Comparison of ENCODE assay signal across 7 mouse cellular contexts in the genomic region with DNA sequence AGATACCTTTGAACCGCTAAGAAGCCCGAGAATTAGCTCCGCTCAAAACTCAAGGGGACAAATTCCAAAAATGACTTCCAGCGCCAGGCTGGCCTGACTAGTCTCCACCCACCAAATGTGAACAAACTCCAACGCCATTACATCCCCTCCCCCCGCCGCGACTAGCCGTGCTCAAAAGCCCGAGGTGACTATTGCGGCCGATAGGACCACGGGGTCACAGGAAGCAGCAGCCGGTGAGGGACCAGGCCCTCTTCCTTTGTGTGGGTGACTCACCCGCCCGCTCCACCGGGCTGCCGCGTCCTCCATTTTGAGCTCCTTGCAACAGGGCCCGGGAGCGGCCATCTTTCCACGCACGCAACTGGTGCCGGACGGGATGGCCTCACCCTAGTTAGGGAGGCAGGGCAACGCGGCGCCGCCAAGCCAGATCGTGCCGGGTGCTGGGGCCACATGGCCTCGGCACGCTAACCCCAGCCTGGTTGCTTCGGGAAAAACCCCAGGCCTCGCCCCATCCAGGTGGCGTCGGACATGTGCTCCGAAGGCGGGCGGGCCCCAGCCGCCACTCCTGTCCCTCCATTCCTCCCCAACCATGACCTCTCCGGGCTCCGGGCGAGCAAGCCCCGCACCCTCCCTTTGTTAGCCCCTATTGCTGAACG. TPM values are rescaled to one million over a fixed set of nuclear protein-coding genes. Genes with fewer than 3 reads are reported as not detected.
A peak's percentile ranks its signal among the peaks of the same experiment; 100 is the strongest.
DNase-seq lines count a peak whose midpoint lies in the region; ATAC-seq and TF ChIP-seq lines count a peak whose summit lies in the region.

No protein-coding gene starts in this region.

- peaks cover 21% of the 10 kb centered on the region for H3K36me3 ChIP-seq in intestine, postnatal 0 days (ENCODE audit: control insufficient read depth, insufficient read depth)
- peaks cover 11% of the 10 kb centered on the region; the same call in 1 of the 2 replicates for H3K36me3 ChIP-seq in limb, embryonic 11.5 days (ENCODE audit: control insufficient read depth, insufficient read depth, low read length)
- H3K36me3 ChIP-seq in midbrain, embryonic 13.5 days, result peaks cover 36% of the 10 kb centered on the region
- peaks cover 35% of the 10 kb centered on the region for H3K36me3 ChIP-seq in small intestine, adult 2 months (ENCODE audit: control insufficient read depth, insufficient read depth, low read length)

- no peaks in the 10 kb centered on the region for H3K9me3 ChIP-seq in intestine, postnatal 0 days (ENCODE audit: control insufficient read depth)
- no peaks in the 10 kb centered on the region for H3K9me3 ChIP-seq in limb, embryonic 11.5 days (ENCODE audit: control insufficient read depth, low read length)
- H3K9me3 ChIP-seq in midbrain, embryonic 13.5 days, result no peaks in the 10 kb centered on the region

- peak overlapping the region; percentile 97 for H3K27ac ChIP-seq in intestine, postnatal 0 days (ENCODE audit: low read depth, low read length)
- peak overlapping the region; percentile 96 for H3K27ac ChIP-seq in limb, embryonic 11.5 days (replicated peaks; ENCODE audit: low read depth, low read length)
- H3K27ac ChIP-seq in midbrain, embryonic 13.5 days, result peak overlapping the region; percentile 96
- H3K27ac ChIP-seq in small intestine, adult 2 months (ENCODE audit: insufficient read depth, low read depth, low read length), result peak overlapping the region; percentile 98

- peak; percentile 52 for ATAC-seq in intestine, postnatal 0 days
- peak; percentile 31 for ATAC-seq in limb, embryonic 11.5 days (ENCODE audit: insufficient number of reproducible peaks, low FRiP score, low TSS enrichment, low read depth)
- peak; percentile 29 for ATAC-seq in midbrain, embryonic 13.5 days

- DNase-seq in adrenal gland, adult 18-20 months (ENCODE audit: low spot score in 2 of 2), result peak; percentile 75
- DNase-seq in embryo, embryonic 11 days, result peak; percentile 82
- peak; percentile 73 to 82 for DNase-seq in gastrocnemius, postnatal 4 days (ENCODE audit: low spot score in 2 of 2)
- DNase-seq in limb, embryonic 11.5 days (ENCODE audit: low spot score), result peak; percentile 85

- no peak for TF ChIP-seq CTCF in intestine, postnatal 0 days (IDR thresholded peaks at IDR 0.05; ENCODE audit: low read depth)
- no peak for TF ChIP-seq CTCF in small intestine, adult 2 months (IDR thresholded peaks at IDR 0.05; ENCODE audit: extremely low read depth, insufficient read length, insufficient replicate concordance, low read depth, low read length)

- peak overlapping the region; percentile 98 for H3K4me3 ChIP-seq in intestine, postnatal 0 days (ENCODE audit: low read depth, low read length)
- peak overlapping the region; percentile 99 for H3K4me3 ChIP-seq in limb, embryonic 11.5 days (ENCODE audit: low read depth, low read length)
- H3K4me3 ChIP-seq in midbrain, embryonic 13.5 days (replicated peaks), result peak overlapping the region; percentile 81
- H3K4me3 ChIP-seq in small intestine, adult 2 months (ENCODE audit: low read depth, low read length), result peak overlapping the region; percentile 98

- H3K4me1 ChIP-seq in intestine, postnatal 0 days (replicated peaks; ENCODE audit: control insufficient read depth, insufficient read depth, low read length), result no peaks in the 10 kb centered on the region
- H3K4me1 ChIP-seq in limb, embryonic 11.5 days (ENCODE audit: control insufficient read depth, insufficient read depth, low read length), result 0 out of 2 replicates have a peak, but pooled peaks cover 2% of the 10 kb centered on the region
- H3K4me1 ChIP-seq in midbrain, embryonic 13.5 days (replicated peaks), result peaks cover 36% of the 10 kb centered on the region
- H3K4me1 ChIP-seq in small intestine, adult 2 months (ENCODE audit: control insufficient read depth, insufficient read depth, insufficient read length, low read length), result peaks cover 3% of the 10 kb centered on the region; the same call in 1 of the 2 replicates

- no peaks in the 10 kb centered on the region for H3K27me3 ChIP-seq in intestine, postnatal 0 days (replicated peaks; ENCODE audit: control insufficient read depth, insufficient read depth, low read length)
- no peaks in the 10 kb centered on the region for H3K27me3 ChIP-seq in limb, embryonic 11.5 days (ENCODE audit: control insufficient read depth, insufficient read depth, low read length)
- H3K27me3 ChIP-seq in midbrain, embryonic 13.5 days, result no peaks in the 10 kb centered on the region
- H3K27me3 ChIP-seq in small intestine, adult 2 months (ENCODE audit: control insufficient read depth, insufficient read depth, low read length), result no peaks in the 10 kb centered on the region

- TF ChIP-seq POLR2A in small intestine, adult 2 months (IDR thresholded peaks at IDR 0.05; ENCODE audit: low read depth, low read length), result peak; percentile 33; the same call in 1 of the 2 replicates

- WGBS in intestine, postnatal 0 days, result under 1% methylated on average over 46 of the region's 46 CpGs
- 0% methylated on average over 46 of the region's 46 CpGs for WGBS in limb, embryonic 11.5 days
- WGBS in midbrain, embryonic 13.5 days, result under 1% methylated on average over 46 of the region's 46 CpGs
- WGBS in small intestine, adult 2 months, result under 1% methylated on average over 46 of the region's 46 CpGs

- peak overlapping the region; percentile 99 for H3K9ac ChIP-seq in intestine, postnatal 0 days (ENCODE audit: low read depth, low read length)
- peak overlapping the region; percentile 99 for H3K9ac ChIP-seq in limb, embryonic 11.5 days (ENCODE audit: low read length)
- peak overlapping the region; percentile 97 for H3K9ac ChIP-seq in midbrain, embryonic 13.5 days (replicated peaks)

- peak overlapping the region; percentile 67 for H3K4me2 ChIP-seq in intestine, postnatal 0 days (replicated peaks; ENCODE audit: low read depth)
- peak overlapping the region; percentile 56 for H3K4me2 ChIP-seq in limb, embryonic 11.5 days (ENCODE audit: low read depth, severe bottlenecking)
- peak overlapping the region; percentile 74 for H3K4me2 ChIP-seq in midbrain, embryonic 13.5 days (replicated peaks)

RNA-seq across cellular contexts. Expression of a gene that starts 8.1 kb away (rescaled TPM):
- total RNA-seq in adrenal gland, adult 18-20 months (2021), result 1,000 to 10,000 TPM; 6,346 to 6,879 TPM
- total RNA-seq in gastrocnemius, postnatal 4 days (2021), result 1,000 to 10,000 TPM; 5,472 to 6,062 TPM
- polyA plus RNA-seq in intestine, postnatal 0 days (2015; fragmentation: Nextera tagmentation; extraction: Ambion mirVana), result 1,954 and 2,041 TPM in 2 replicates
- polyA plus RNA-seq in limb, embryonic 11.5 days (2014; fragmentation: Nextera tagmentation; extraction: Ambion mirVana), result 5,036 and 5,240 TPM in 2 replicates
- 3,693 and 3,771 TPM in 2 replicates for polyA plus RNA-seq in midbrain, embryonic 13.5 days (2015; fragmentation: Nextera tagmentation; extraction: Ambion mirVana)
- polyA plus RNA-seq in small intestine, adult 2 months (2012; rRNA removed), result 1,017 and 1,625 TPM in 2 replicates

RNA-seq across cellular contexts. Expression of a gene that starts 32.2 kb away (rescaled TPM):
- not detected for total RNA-seq in adrenal gland, adult 18-20 months (2021)
- under 1 TPM in 1 of 2 experiments, not detected in 1; 0.52 TPM for total RNA-seq in gastrocnemius, postnatal 4 days (2021)
- polyA plus RNA-seq in intestine, postnatal 0 days (2015; fragmentation: Nextera tagmentation; extraction: Ambion mirVana), result 0.17 and 0.39 TPM in 2 replicates
- polyA plus RNA-seq in limb, embryonic 11.5 days (2014; fragmentation: Nextera tagmentation; extraction: Ambion mirVana), result 0.36 and 0.54 TPM in 2 replicates
- polyA plus RNA-seq in midbrain, embryonic 13.5 days (2015; fragmentation: Nextera tagmentation; extraction: Ambion mirVana), result 0.58 and 1.0 TPM in 2 replicates
- not detected in 2 replicates for polyA plus RNA-seq in small intestine, adult 2 months (2012; rRNA removed)

RNA-seq across cellular contexts. Expression of a gene that starts 32.8 kb away (rescaled TPM):
- total RNA-seq in adrenal gland, adult 18-20 months (2021), result 10 to 100 TPM; 27.2 to 29.2 TPM
- total RNA-seq in gastrocnemius, postnatal 4 days (2021), result 10 to 100 TPM; 14.7 to 17.4 TPM
- 8.2 and 8.4 TPM in 2 replicates for polyA plus RNA-seq in intestine, postnatal 0 days (2015; fragmentation: Nextera tagmentation; extraction: Ambion mirVana)
- polyA plus RNA-seq in limb, embryonic 11.5 days (2014; fragmentation: Nextera tagmentation; extraction: Ambion mirVana), result 22.1 and 22.6 TPM in 2 replicates
- polyA plus RNA-seq in midbrain, embryonic 13.5 days (2015; fragmentation: Nextera tagmentation; extraction: Ambion mirVana), result 25.4 and 26.3 TPM in 2 replicates
- 6.1 and 7.3 TPM in 2 replicates for polyA plus RNA-seq in small intestine, adult 2 months (2012; rRNA removed)

RNA-seq across cellular contexts. Expression of a gene that starts 37.8 kb away (rescaled TPM):
- total RNA-seq in adrenal gland, adult 18-20 months (2021), result under 1 TPM; 0.66 to 0.90 TPM
- total RNA-seq in gastrocnemius, postnatal 4 days (2021), result 1 to 10 TPM; 1.3 to 1.7 TPM
- 0.96 and 1.1 TPM in 2 replicates for polyA plus RNA-seq in intestine, postnatal 0 days (2015; fragmentation: Nextera tagmentation; extraction: Ambion mirVana)
- polyA plus RNA-seq in limb, embryonic 11.5 days (2014; fragmentation: Nextera tagmentation; extraction: Ambion mirVana), result 0.92 and 1.3 TPM in 2 replicates
- polyA plus RNA-seq in midbrain, embryonic 13.5 days (2015; fragmentation: Nextera tagmentation; extraction: Ambion mirVana), result 0.46 and 0.51 TPM in 2 replicates
- polyA plus RNA-seq in small intestine, adult 2 months (2012; rRNA removed), result 0.46 and 0.86 TPM in 2 replicates

Comparison
In these comparisons a context has a peak if more than half of its experiments do, and no peak if none do; other contexts are left out.
1. Peak in every context shown above with its lines: DNase-seq, ATAC-seq, H3K4me3 ChIP-seq and H3K27ac ChIP-seq.